Mouse (Mus musculus) gastrocnemius, adult 8-10 months (tissue): ENCODE results near the gene F2rl2. TPM values are rescaled to one million over a fixed set of nuclear protein-coding genes. Genes with fewer than 3 reads are reported as not detected.

ENCODE experiments used
- DNase-seq, 2 experiments: peaks; one replicate each; pipeline ENCODE4 v3.0.0; 2022; ENCODE audit warnings: low spot score in 2 of 2
- total RNA-seq, 4 experiments: library from RNA; stranded (reverse); gene quantifications; 2 replicates each; pipeline ENCODE4 v1.2.4; 2022

F2rl2 gene
- total RNA-seq, result not detected

GRCm38 (mm10) chr13:95696654-95697163 lies at the start of gene F2rl2:
Gene F2rl2, plus strand, starts transcription at chr13:95696853.
- DNase-seq, result no peak

- DNase-seq, result no peak
Measured at GRCm38 (mm10) chr13:95647248-95647647, 49.4 kb upstream of the F2rl2 start.

GRCm38 (mm10) chr13:95649941-95650340 lies 46.7 kb upstream of the F2rl2 start:
- DNase-seq, result no peak

- no peak for DNase-seq
Measured at GRCm38 (mm10) chr13:95651870-95652668, 44.6 kb upstream of the F2rl2 start.

- no peak for DNase-seq
Measured at GRCm38 (mm10) chr13:95653696-95654095, 43.0 kb upstream of the F2rl2 start.

GRCm38 (mm10) chr13:95655284-95655683 lies 41.4 kb upstream of the F2rl2 start:
- DNase-seq, result no peak

- no peak for DNase-seq
Measured at GRCm38 (mm10) chr13:95657171-95657570, 39.5 kb upstream of the F2rl2 start.

- no peak for DNase-seq
Measured at GRCm38 (mm10) chr13:95659432-95659831, 37.2 kb upstream of the F2rl2 start.

DNA sequence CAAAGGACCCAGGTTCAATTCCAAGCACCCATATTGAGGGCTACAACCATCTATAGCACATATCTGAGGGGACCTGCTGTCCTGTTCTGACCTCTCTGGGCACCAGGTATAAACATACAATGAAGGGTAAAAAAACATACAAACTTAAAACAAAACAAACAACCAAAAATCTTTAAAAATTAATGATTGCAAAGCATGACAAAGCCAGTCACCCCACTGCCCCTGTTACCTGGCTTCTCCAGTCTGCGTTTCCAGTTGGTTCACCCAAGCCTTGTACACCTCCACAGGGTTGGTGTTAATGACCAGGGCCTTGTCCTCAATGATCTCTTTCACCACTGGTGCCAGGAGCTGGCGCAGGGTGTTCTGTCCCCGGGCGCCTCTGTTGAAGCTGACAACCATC lies 32.8 kb upstream of the F2rl2 start:
- no peak for DNase-seq

GRCm38 (mm10) chr13:95665644-95666356 lies 30.9 kb upstream of the F2rl2 start:
- DNase-seq, result no peak

DNA sequence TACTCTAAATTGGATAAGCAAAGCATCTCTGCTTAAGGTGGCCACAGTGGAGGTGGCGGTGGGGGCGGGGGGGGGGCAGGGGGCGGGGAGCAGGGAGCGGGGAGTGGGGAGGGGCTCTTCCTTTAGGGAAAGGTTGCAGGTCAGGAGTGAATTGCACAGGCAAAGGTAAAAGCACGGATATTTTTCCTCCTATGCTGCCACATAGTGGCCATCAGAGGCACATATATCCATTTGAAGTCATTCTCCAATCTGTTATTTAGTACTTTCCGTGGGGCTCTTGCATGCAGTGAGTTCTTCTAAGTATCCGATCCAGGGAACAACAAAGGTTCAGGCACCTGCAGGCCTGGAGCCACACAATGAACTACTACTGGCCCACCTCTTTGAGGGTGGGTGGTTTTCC lies 29.4 kb upstream of the F2rl2 start:
- no peak for DNase-seq

GRCm38 (mm10) chr13:95670534-95670933 lies 26.1 kb upstream of the F2rl2 start:
- no peak for DNase-seq

GRCm38 (mm10) chr13:95671108-95671897 lies 25.4 kb upstream of the F2rl2 start:
- no peak for DNase-seq

- DNase-seq, result no peak
Measured at GRCm38 (mm10) chr13:95672372-95672771, 24.3 kb upstream of the F2rl2 start.

GRCm38 (mm10) chr13:95679078-95679477 lies 17.6 kb upstream of the F2rl2 start:
- DNase-seq, result no peak

DNA sequence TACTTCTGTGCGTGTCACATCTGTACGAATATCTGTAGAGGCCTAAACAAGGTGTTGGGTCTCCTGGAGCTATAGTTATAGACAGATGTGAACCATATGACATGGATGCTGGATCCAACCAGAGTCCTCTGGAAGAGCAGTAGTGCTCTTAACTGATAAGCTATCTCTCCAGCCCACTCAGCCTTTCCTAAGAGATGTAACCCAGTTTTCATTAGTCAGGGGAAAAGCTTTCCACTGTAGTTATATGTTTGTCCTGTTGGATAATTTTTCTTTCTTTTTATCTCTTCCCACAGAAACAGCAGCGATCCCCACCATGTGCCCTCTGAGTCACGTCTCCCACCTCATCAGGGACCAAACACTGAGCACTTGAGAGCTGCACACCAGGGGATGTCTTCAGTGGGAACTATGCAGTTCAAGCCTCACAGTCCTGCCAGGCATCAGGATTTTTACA lies 17.1 kb upstream of the F2rl2 start:
- DNase-seq, result no peak

- no peak for DNase-seq
Measured at GRCm38 (mm10) chr13:95684656-95685244, 11.9 kb upstream of the F2rl2 start.

DNA sequence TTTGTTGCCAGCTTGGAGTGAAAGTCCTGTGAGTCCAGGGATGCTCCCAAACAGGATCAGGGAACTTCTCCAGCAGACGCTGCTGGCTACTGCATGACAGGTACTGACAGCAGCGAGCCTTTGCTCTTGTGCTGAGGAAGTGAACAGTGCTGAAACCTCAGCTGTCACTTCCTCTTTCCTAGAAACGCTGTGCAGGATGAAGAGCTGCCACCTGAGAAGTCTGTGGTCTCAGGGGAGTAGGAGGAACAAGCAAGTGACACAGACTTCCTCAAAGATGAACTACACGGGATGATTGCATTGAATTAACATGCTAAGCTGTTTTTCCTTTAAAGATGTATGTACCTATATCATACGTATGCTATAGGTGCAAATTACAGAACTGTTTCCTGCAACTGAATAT lies 10.9 kb upstream of the F2rl2 start:
- no peak for DNase-seq

GRCm38 (mm10) chr13:95688576-95688975 lies 8.1 kb upstream of the F2rl2 start:
- no peak for DNase-seq

- no peak for DNase-seq
Measured at GRCm38 (mm10) chr13:95692201-95692600, 4.5 kb upstream of the F2rl2 start.

- DNase-seq, result no peak
Measured at GRCm38 (mm10) chr13:95696120-95696653, 466 bp upstream of the F2rl2 start.
